Mouse (Mus musculus): ENCODE measurements at regions not wholly inside any gene's neighbourhood (a gene's known extent, or its start where the extent isn't known, plus 50 kb on each side); places are given as distances from the start of the nearest gene placed in this dataset.
A peak's percentile ranks its signal among the peaks of the same experiment; 100 is the strongest.

DNA sequence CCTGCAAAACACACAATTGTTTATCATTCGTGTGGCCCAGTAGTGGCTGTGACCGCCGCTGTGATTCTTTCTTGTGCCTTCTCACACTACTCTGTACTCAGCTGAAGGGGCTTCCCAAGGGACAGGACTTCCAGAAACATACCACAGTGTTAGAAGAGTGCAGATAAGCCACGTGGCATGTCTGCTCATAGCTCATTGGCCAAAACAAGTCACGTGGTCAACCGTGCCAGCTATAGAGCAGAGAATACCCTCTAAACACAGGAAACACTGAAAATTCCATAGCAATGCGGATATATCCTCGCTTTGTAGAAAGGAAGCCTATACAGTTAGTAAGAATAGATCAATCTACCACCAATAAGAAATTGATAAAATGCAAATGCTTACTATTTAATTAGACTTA is 63.0 kb upstream of the Dab2 start:
- H3K79me2 ChIP-seq (ENCODE audit: control insufficient read depth, insufficient read depth, low read length, poor library complexity) = no peaks in the 10 kb centered on the region
- H3K4me1 ChIP-seq (ENCODE audit: control insufficient read depth in 1 of 2, insufficient read depth in 2 of 2, low read length in 2 of 2) = peaks cover 0 to 3% of the 10 kb centered on the region in 2 experiments
- no peak for DNase-seq (ENCODE audit: low read depth, low spot score)
- TF ChIP-seq MAZ (IDR thresholded peaks at IDR 0.05; ENCODE audit: low read depth, low read length) (no peak), USF1 (IDR thresholded peaks at IDR 0.05; ENCODE audit: low read depth, low read length) (peak; percentile 42; the same call in 1 of the 2 replicates)
- H3K27me3 ChIP-seq (ENCODE audit: control insufficient read depth in 1 of 2, insufficient read depth in 2 of 2, low read length in 2 of 2) = no peaks in the 10 kb centered on the region
- H3K4me3 ChIP-seq (ENCODE audit: control insufficient read depth in 1 of 2, insufficient read depth in 1 of 2, low read depth in 2 of 2, low read length in 2 of 2) = no peak overlapping the region
- no peak overlapping the region for H3K9ac ChIP-seq (ENCODE audit: control insufficient read depth, low read depth, low read length, poor library complexity, severe bottlenecking)
- no peak overlapping the region for H3K27ac ChIP-seq (ENCODE audit: control insufficient read depth, low read depth, low read length)
- H3K36me3 ChIP-seq (ENCODE audit: control insufficient read depth in 1 of 2, insufficient read depth in 2 of 2, low read length in 2 of 2) = peaks cover 0 to 3% of the 10 kb centered on the region in 2 experiments; a peak in 2 of 4 replicates
- no peaks in the 10 kb centered on the region for H3K9me3 ChIP-seq (replicated peaks; ENCODE audit: insufficient read depth, low read length)

- DNase-seq (ENCODE audit: low read depth, low spot score) = no peak
Observed at GRCm38 (mm10) chr15:6237726-6238125, 61.9 kb upstream of the Dab2 start.

DNA sequence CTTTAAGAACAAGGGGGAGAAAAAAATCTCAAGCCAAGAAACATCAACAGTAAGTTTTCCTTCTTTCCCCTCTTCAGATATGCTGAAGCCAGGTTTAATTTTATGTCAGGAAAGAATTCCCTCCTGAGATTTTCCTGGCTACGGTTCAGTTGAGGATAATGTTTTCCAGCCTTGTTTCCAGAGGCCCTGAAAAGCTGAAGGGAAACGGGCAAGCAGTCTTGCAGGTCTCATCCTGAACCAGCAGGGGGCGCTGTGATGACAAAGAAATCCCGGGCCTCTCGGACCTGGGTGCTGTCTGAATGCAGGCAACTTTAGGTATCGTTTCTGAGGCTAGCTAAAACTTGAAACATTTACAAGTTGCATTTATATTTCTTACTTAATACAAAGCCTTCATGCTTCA is 61.5 kb upstream of the Dab2 start:
- TF ChIP-seq EP300 (IDR thresholded peaks at IDR 0.05; ENCODE audit: low read depth in 1 of 2, low read length in 2 of 2) (no peak), NRF1 (IDR thresholded peaks at IDR 0.05; ENCODE audit: insufficient read depth, low read depth, low read length, poor library complexity, severe bottlenecking) (no peak), CTCF (IDR thresholded peaks at IDR 0.05 in 2 of 3, conservative IDR thresholded peaks at IDR 0.05 in 1 of 3; ENCODE audit: control insufficient read depth in 1 of 3, insufficient read depth in 1 of 3, low read depth in 2 of 3, low read length in 3 of 3, poor library complexity in 1 of 3, severe bottlenecking in 1 of 3) (peak; percentile 76 to 93 (median 87)), ZC3H11A (IDR thresholded peaks at IDR 0.05; ENCODE audit: low read depth, low read length) (peak; percentile 73), SMC3 (IDR thresholded peaks at IDR 0.05; ENCODE audit: low read depth, low read length) (peak; percentile 85), ZKSCAN1 (IDR thresholded peaks at IDR 0.05; ENCODE audit: low read depth, low read length) (no peak), MEF2A (IDR thresholded peaks at IDR 0.05; ENCODE audit: extremely low read depth, insufficient replicate concordance, low read depth, low read length, poor library complexity, severe bottlenecking) (no peak), RAD21 (IDR thresholded peaks at IDR 0.05; ENCODE audit: low read depth, low read length) (peak; percentile 76), CHD2 (IDR thresholded peaks at IDR 0.05; ENCODE audit: low read length) (no peak), BHLHE40 (IDR thresholded peaks at IDR 0.05; ENCODE audit: borderline replicate concordance, low read depth, low read length) (0 out of 2 replicates have a peak, but pooled peaks have one; percentile 35), SIN3A (IDR thresholded peaks at IDR 0.05; ENCODE audit: low read length) (no peak), ZNF384 (IDR thresholded peaks at IDR 0.05; ENCODE audit: low read depth, low read length) (no peak), MYC (IDR thresholded peaks at IDR 0.05; ENCODE audit: low read depth, low read length) (no peak)
- peak; percentile 74 for DNase-seq (ENCODE audit: low read depth, low spot score)
- Histone ChIP-seq H3K9ac (ENCODE audit: control insufficient read depth, low read depth, low read length, poor library complexity, severe bottlenecking) (peak overlapping the region; percentile 28; the same call in 1 of the 2 replicates), H3K4me3 (ENCODE audit: control insufficient read depth in 1 of 2, insufficient read depth in 1 of 2, low read depth in 2 of 2, low read length in 2 of 2) (peak overlapping the region in 1 of 2 experiments; percentile 21; a peak in 1 of 4 replicates), H3K4me1 (ENCODE audit: control insufficient read depth in 1 of 2, insufficient read depth in 2 of 2, low read length in 2 of 2) (no peaks in the 10 kb centered on the region; a peak in 1 of 4 replicates), H3K36me3 (ENCODE audit: control insufficient read depth in 1 of 2, insufficient read depth in 2 of 2, low read length in 2 of 2) (no peaks in the 10 kb centered on the region), H3K9me3 (replicated peaks; ENCODE audit: insufficient read depth, low read length) (no peaks in the 10 kb centered on the region), H3K27ac (ENCODE audit: control insufficient read depth, low read depth, low read length) (no peak overlapping the region), H3K79me2 (ENCODE audit: control insufficient read depth, insufficient read depth, low read length, poor library complexity) (no peaks in the 10 kb centered on the region), H3K27me3 (ENCODE audit: control insufficient read depth in 1 of 2, insufficient read depth in 2 of 2, low read length in 2 of 2) (no peaks in the 10 kb centered on the region; a peak in 1 of 4 replicates)

More at GRCm38 (mm10) chr15:6237726-6238125, 61.9 kb upstream of the Dab2 start:
- H3K9ac ChIP-seq (ENCODE audit: control insufficient read depth, low read depth, low read length, poor library complexity, severe bottlenecking) = no peak overlapping the region
- H3K36me3 ChIP-seq (ENCODE audit: control insufficient read depth in 1 of 2, insufficient read depth in 2 of 2, low read length in 2 of 2) = no peaks in the 10 kb centered on the region
- H3K79me2 ChIP-seq (ENCODE audit: control insufficient read depth, insufficient read depth, low read length, poor library complexity) = no peaks in the 10 kb centered on the region
- TF ChIP-seq TCF12 (IDR thresholded peaks at IDR 0.05; ENCODE audit: low read depth, low read length) (no peak), MAZ (IDR thresholded peaks at IDR 0.05; ENCODE audit: low read depth, low read length) (no peak), ZNF384 (IDR thresholded peaks at IDR 0.05; ENCODE audit: low read depth, low read length) (no peak), RAD21 (IDR thresholded peaks at IDR 0.05; ENCODE audit: low read depth, low read length) (no peak), NRF1 (IDR thresholded peaks at IDR 0.05; ENCODE audit: insufficient read depth, low read depth, low read length, poor library complexity, severe bottlenecking) (no peak), ZMIZ1 (IDR thresholded peaks at IDR 0.05; ENCODE audit: low read depth, low read length) (no peak), MXI1 (IDR thresholded peaks at IDR 0.05; ENCODE audit: low read depth, low read length) (no peak), POLR2A (IDR thresholded peaks at IDR 0.05; ENCODE audit: control insufficient read depth in 1 of 2, insufficient read depth in 1 of 2, low read depth in 1 of 2, low read length in 2 of 2, poor library complexity in 1 of 2) (no peak), POLR2AphosphoS5 (IDR thresholded peaks at IDR 0.05; ENCODE audit: borderline replicate concordance, low read depth, low read length) (no peak), ZKSCAN1 (IDR thresholded peaks at IDR 0.05; ENCODE audit: low read depth, low read length) (no peak), KAT2A (conservative IDR thresholded peaks at IDR 0.05; ENCODE audit: low read depth, low read length) (no peak), E2F4 (IDR thresholded peaks at IDR 0.05; ENCODE audit: borderline replicate concordance, low read depth, low read length) (no peak), USF1 (IDR thresholded peaks at IDR 0.05; ENCODE audit: low read depth, low read length) (no peak), EP300 (IDR thresholded peaks at IDR 0.05; ENCODE audit: low read depth in 1 of 2, low read length in 2 of 2) (no peak)
- H3K4me3 ChIP-seq (ENCODE audit: control insufficient read depth in 1 of 2, insufficient read depth in 1 of 2, low read depth in 2 of 2, low read length in 2 of 2) = no peak overlapping the region
- no peaks in the 10 kb centered on the region; a peak in 1 of 4 replicates for H3K27me3 ChIP-seq (ENCODE audit: control insufficient read depth in 1 of 2, insufficient read depth in 2 of 2, low read length in 2 of 2)
- H3K27ac ChIP-seq (ENCODE audit: control insufficient read depth, low read depth, low read length) = no peak overlapping the region
- no peaks in the 10 kb centered on the region for H3K9me3 ChIP-seq (replicated peaks; ENCODE audit: insufficient read depth, low read length)
- H3K4me1 ChIP-seq (ENCODE audit: control insufficient read depth in 1 of 2, insufficient read depth in 2 of 2, low read length in 2 of 2) = no peaks in the 10 kb centered on the region; a peak in 2 of 4 replicates

Measured in MEL (cell line).